Mouse (Mus musculus) activated CD4-positive, CD25-positive, alpha-beta regulatory T cell, adult 4 months (primary cell): Measurements from ENCODE around the gene Gm14401. TPM values are rescaled to one million over a fixed set of nuclear protein-coding genes. Genes with fewer than 3 reads are reported as not detected.
"Not testable (repeated sequence)": the region's sequence is repeated elsewhere in the genome, so short reads cannot be mapped to it uniquely, and the experiment has no call there.

ENCODE experiments used
- ATAC-seq: one replicate; pipeline ENCODE4 v1.8.0; 2017
- polyA plus RNA-seq, 2 experiments: library from polyadenylated mRNA; unstranded; fragments of 100-300 nt; shearing (Covaris generic); gene quantifications; one replicate each; pipeline ENCODE4 v1.2.1; 2017

Gm14401 gene
- polyA plus RNA-seq: not detected

DNA sequence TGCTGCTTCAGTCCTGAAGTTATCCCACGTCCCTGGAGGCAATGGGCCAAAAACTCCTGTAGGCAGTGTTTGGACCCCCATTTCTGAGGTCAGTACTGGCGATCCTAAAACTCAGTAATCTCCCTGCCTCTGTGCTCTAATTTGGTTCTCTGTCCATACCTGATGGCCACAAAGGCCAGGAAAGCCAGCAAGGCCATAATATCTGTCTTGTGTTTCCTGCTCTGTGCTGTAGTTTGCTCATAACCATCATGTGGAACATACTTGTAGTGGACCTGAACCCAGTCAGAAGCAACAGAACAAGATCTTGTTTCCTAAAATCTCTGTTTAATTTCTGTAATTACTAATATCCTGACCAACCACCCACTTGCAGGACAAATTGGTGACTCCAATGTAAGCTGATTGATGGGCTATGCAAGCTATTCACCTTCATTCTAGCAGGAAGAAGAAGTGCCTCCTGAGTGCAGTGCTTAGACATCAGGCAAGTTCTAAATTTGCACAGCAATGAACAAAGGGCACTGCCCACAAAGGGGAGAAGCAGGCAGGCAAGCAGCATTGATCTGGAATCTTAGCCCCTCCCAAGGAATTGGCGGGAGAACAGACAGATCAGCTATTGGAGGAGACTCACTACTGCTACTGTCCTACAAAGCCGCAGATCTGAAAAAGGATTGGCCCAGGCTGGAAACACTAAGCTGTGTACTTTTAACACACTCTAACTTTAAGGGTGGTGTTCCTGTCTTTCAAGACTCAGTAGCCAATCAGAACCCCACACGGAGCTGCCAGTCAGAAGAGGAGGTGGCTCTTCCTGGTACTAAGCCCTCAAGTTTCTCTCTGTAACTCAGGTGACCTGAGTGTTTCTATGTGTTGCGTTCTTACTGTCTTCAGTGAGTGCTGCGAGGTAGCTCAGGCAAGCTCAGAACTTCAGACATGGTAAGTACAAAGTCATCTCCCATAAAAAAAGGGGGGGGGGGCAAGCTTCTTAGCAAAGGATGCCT lies at the start of gene Gm14401:
Gene Gm14401, plus strand, starts transcription at position 889 of the 992 bp plus-strand sequence.
- ATAC-seq: not testable (repeated sequence)

DNA sequence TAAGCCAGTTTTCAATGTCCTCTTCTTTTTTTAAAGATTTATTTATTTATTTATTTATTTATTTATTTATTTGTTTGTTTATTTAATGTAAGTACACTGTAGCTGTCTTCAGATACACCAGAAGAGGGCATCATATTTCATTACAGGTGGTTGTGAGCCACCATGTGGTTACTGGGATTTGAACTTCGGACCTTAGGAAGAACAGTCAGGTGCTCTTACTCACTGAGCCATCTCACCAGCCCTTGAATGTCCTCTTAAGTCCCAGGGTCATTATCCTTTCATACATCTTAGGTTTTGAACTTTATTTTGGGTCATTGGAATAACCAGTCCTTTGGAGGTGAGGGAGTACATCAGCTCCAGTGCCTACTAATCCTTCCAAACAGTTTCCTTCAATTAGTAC lies 1.3 kb upstream of the Gm14401 start:
- not testable (repeated sequence) for ATAC-seq

DNA sequence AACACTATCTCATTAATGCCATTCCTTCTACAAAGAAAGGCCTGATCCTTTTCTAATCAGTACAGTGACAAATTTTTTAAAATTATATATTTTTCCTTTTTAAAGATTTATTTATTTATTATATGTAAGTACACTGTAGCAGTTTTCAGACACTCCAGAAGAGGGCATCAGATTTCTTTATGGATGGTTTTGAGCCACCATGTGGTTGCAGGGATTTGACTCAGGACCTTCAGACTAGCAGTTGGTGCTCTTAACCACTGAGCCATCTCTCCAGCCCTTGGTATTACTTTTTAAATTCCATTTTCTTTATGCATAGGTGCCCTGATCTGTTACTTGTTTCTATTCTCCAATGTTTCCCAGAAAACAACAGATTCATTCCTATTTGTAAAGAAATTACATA lies 895 bp downstream of the Gm14401 start:
- ATAC-seq: not testable (repeated sequence)

DNA sequence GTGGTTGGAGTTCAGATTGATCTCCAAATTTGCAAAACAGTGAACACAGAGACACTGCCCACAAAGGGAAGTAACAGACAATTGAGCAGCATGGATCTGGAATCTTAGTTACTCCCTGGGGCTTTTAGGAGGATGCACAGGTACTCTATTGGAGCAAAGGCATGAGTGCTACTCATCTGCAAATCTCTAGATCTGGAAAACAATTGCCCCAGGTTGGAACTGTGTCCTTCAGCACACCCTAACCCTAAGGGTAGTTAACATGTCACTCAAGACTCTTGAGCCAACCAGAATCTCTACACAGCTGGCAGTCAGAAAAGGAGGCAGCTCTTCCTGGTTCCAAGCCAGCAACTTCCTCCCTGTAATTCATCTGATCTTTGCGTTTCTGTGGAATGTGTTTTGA lies 5.7 kb downstream of the Gm14401 start:
- not testable (repeated sequence) for ATAC-seq

- ATAC-seq: not testable (repeated sequence)
These were observed 35.0 kb downstream of the Gm14401 start for GRCm38 (mm10) chr2:177109086-177109485.

DNA sequence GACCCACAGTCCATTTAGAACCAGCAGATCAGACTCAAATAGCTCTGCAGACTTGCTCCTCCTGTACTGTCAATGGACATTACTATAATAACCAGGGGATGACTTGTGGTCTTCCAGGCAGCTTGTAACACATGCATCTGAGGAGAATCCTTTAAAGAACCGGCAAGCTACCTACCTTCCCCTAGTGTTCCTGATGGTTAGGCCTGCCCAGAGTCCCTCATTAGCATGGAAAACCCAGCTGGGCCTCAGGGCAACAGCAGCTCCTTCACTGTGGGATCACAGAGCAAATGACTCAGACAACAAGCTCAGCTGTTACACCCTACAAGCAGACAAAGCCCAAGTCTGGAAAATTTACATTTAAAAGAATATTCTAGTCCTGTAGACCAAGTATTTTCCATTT lies 55.0 kb downstream of the Gm14401 start:
- not testable (repeated sequence) for ATAC-seq

Other genes with a start within 250 kb of the Gm14401 start
- gene Gm14408, start 243.2 kb upstream of the Gm14401 start, polyA plus RNA-seq: not detected
- gene Gm14296, start 146.5 kb upstream of the Gm14401 start, polyA plus RNA-seq: 1 to 10 TPM; 5.3 to 6.7 TPM
- gene Gm14419, start 73.4 kb upstream of the Gm14401 start, polyA plus RNA-seq: 1 to 10 TPM in 1 of 2 experiments, under 1 TPM in 1; 0.50 to 1.4 TPM
- gene Gm14410, start 132.1 kb downstream of the Gm14401 start, polyA plus RNA-seq: 10 to 100 TPM; 17.3 to 19.2 TPM
- not detected for gene Gm14409, start 192.7 kb downstream of the Gm14401 start, polyA plus RNA-seq
- not detected for gene Gm14412, start 250.0 kb downstream of the Gm14401 start, polyA plus RNA-seq